Mouse (Mus musculus) midbrain, embryonic 15.5 days (tissue): ENCODE results near the gene Pdzd3. TPM values are rescaled to one million over a fixed set of nuclear protein-coding genes. Genes with fewer than 3 reads are reported as not detected.

Experiments
- ATAC-seq: fragments of 200-750 bp; cut with Nextera tagmentation; replicated peaks from 2 replicates; pipeline ENCODE4 v1.8.0; 2017; ENCODE audit warnings: moderate TSS enrichment
- H3K27ac ChIP-seq: fragments of 300-500 bp; sonication (generic); 2 replicates; pipeline ENCODE4 v1.5.1; 2015; ENCODE audit warnings: mild to moderate bottlenecking, inconsistent platforms
- H3K27me3 ChIP-seq: fragments of 300-500 bp; sonication (generic); replicated peaks from 2 replicates; pipeline ENCODE4 v1.6.1; 2015; ENCODE audit warnings: inconsistent platforms
- H3K36me3 ChIP-seq: fragments of 300-500 bp; sonication (generic); replicated peaks from 2 replicates; pipeline ENCODE4 v1.6.1; 2015; ENCODE audit warnings: inconsistent platforms
- H3K4me1 ChIP-seq: fragments of 300-500 bp; sonication (generic); 2 replicates; pipeline ENCODE4 v1.6.1; 2015; ENCODE audit warnings: inconsistent platforms
- H3K4me2 ChIP-seq: fragments of 300-500 bp; sonication (generic); 2 replicates; pipeline ENCODE4 v1.6.1; 2015; ENCODE audit warnings: inconsistent platforms, mild to moderate bottlenecking, moderate library complexity
- H3K4me3 ChIP-seq: fragments of 300-500 bp; sonication (generic); 2 replicates; pipeline ENCODE4 v1.5.1; 2015; ENCODE audit warnings: mild to moderate bottlenecking, inconsistent platforms
- H3K9ac ChIP-seq: fragments of 300-500 bp; sonication (generic); 2 replicates; pipeline ENCODE4 v1.6.1; 2015; ENCODE audit warnings: mild to moderate bottlenecking, inconsistent platforms
- H3K9me3 ChIP-seq: fragments of 300-500 bp; sonication (generic); 2 replicates; pipeline ENCODE4 v1.6.1; 2016; ENCODE audit warnings: inconsistent platforms
- WGBS: fragments of 180-500 bp; shearing (Covaris S2); methylation state at CpG from one replicate; pipeline ENCODE4 v1.1.7; 2015; ENCODE audit warnings: mixed read lengths; 5-methylcytosine and 5-hydroxymethylcytosine counted together
- polyA plus RNA-seq: library from polyadenylated mRNA; unstranded; fragments of >200 nt; fragmentation: Nextera tagmentation; extraction: Ambion mirVana; gene quantifications from 2 replicates; pipeline ENCODE4 v1.2.1, GENCODE M21; 2015

The Pdzd3 gene
- polyA plus RNA-seq, 1 experiment from 2014 or later: 0.44 TPM

DNA sequence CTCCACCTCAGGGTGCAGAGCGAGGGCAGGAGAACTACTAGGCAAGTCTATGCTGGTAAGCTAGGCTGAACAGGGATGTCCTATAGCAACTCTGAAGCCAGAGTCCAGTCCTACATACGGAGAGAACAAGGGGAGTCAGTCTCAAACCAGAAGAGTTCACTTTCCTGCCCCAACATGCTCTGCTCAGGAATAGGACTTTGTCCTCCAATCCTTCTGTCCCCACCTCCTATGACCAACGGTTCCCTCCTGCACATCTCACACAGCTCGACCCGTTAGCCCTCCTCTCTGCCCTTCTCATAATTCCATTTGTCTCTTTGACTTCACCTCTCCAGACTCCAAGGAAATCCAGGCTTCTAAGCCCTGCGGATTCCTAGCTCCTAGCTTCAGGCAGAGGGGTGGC is 3.4 kb downstream of the Pdzd3 start:
- H3K4me1 ChIP-seq: peaks cover 11% of the 10 kb centered on the region
- no peaks in the 10 kb centered on the region for H3K9me3 ChIP-seq
- H3K4me3 ChIP-seq: no peak overlapping the region
- no peaks in the 10 kb centered on the region for H3K36me3 ChIP-seq
- H3K4me2 ChIP-seq: no peak overlapping the region
- ATAC-seq: no peak
- no peak overlapping the region for H3K9ac ChIP-seq
- H3K27me3 ChIP-seq: no peaks in the 10 kb centered on the region
- WGBS: 80% methylated on average over 6 of the region's 6 CpGs
- H3K27ac ChIP-seq: no peak overlapping the region

GRCm38 (mm10) chr9:44243621-44244020 is 7.7 kb downstream of the Pdzd3 start:
- no peaks in the 10 kb centered on the region for H3K4me1 ChIP-seq
- no peaks in the 10 kb centered on the region for H3K36me3 ChIP-seq
- no peaks in the 10 kb centered on the region for H3K27me3 ChIP-seq
- H3K4me2 ChIP-seq: no peak overlapping the region
- H3K9me3 ChIP-seq: no peaks in the 10 kb centered on the region
- no peak overlapping the region for H3K4me3 ChIP-seq
- no peak overlapping the region for H3K27ac ChIP-seq
- no peak for ATAC-seq
- 71% methylated on average over 2 of the region's 2 CpGs for WGBS
- H3K9ac ChIP-seq: no peak overlapping the region

DNA sequence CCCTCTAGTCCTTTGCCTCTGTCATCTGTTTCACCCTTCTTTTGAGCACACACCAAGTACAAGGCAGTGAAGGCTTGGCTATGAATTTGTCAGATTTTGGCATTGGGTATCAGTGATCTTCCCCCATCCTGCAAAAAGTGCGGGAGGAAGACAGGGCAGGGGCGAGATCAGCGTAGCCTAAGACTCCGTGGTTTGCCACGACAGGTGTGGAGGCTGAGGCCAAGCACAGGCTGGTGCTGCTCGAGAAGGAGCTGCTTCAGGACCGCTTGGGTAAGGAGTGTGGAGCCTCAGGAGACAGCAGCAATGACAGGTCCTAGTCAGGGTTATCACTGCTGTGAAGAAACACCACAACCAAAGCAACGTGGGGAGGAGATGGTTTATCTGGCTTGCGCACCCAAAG is 9.9 kb downstream of the Pdzd3 start:
- no peaks in the 10 kb centered on the region for H3K9me3 ChIP-seq
- H3K4me1 ChIP-seq: no peaks in the 10 kb centered on the region
- no peak for ATAC-seq
- no peak overlapping the region for H3K9ac ChIP-seq
- no peaks in the 10 kb centered on the region for H3K36me3 ChIP-seq
- H3K4me3 ChIP-seq: no peak overlapping the region
- 78% methylated on average over 9 of the region's 9 CpGs for WGBS
- no peaks in the 10 kb centered on the region for H3K27me3 ChIP-seq
- no peak overlapping the region for H3K27ac ChIP-seq
- no peak overlapping the region for H3K4me2 ChIP-seq

DNA sequence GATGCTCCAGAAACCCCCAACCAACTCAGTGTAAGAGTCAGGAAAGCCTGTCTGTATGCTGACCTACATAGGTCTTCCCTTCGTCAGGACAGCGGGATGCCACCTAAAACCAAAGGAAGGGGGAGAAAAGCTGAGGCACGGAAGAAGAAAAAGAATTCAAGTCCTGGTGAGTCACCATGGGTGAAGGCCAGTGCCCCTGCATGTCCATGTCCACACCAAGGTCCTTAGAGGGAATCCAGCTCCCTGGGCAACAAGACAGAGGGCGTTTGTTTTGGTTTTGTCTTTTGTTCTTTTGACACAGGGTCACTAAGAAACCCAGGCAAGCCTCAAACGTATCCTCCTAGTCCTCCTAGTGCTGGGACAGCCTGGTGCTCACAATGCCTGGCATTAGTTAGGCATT is 10.4 kb downstream of the Pdzd3 start:
- WGBS: 44% methylated on average over 5 of the region's 5 CpGs
- Histone ChIP-seq H3K4me2 (no peak overlapping the region), H3K9ac (no peak overlapping the region), H3K9me3 (no peaks in the 10 kb centered on the region), H3K4me1 (no peaks in the 10 kb centered on the region), H3K36me3 (no peaks in the 10 kb centered on the region), H3K27me3 (no peaks in the 10 kb centered on the region), H3K27ac (no peak overlapping the region), H3K4me3 (no peak overlapping the region)
- no peak for ATAC-seq

- H3K9me3 ChIP-seq: no peaks in the 10 kb centered on the region
- H3K4me1 ChIP-seq: no peaks in the 10 kb centered on the region
- no peak within 1 kb of the TSS for H3K27ac ChIP-seq
- H3K36me3 ChIP-seq: no peaks in the 10 kb centered on the region
- ATAC-seq: no peak
- H3K9ac ChIP-seq: no peak within 1 kb of the TSS
- no peaks in the 10 kb centered on the region for H3K27me3 ChIP-seq
- no peak within 1 kb of the TSS for H3K4me2 ChIP-seq
- H3K4me3 ChIP-seq: no peak within 1 kb of the TSS
- WGBS: 57% methylated on average over 2 of the region's 2 CpGs
Observed at GRCm38 (mm10) chr9:44240399-44240798, 10.9 kb downstream of the Pdzd3 start, which contains the start of gene Ccdc153. Gene Ccdc153 (plus strand): TSS chr9:44240676.

DNA sequence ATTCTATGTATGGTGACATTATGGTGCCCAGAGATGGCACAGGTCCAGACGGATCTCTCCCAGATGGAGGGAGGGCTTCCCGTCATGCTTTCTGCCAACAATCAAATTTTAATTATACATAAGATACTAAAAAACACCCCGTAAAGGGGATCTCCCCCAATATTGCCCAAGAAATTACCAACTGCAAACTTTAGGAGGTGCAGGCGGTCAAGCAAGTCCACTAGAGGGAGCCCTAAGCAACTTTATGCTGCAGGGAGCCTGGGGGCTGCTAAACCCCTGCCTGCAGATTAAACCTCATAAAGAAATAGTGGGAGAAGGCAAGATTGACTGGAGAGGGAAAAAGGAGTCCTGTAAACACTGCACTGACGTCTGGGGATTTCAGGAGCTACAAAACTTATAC is 11.8 kb downstream of the Pdzd3 start:
- Histone ChIP-seq H3K4me3 (no peak overlapping the region), H3K9ac (no peak overlapping the region), H3K36me3 (no peaks in the 10 kb centered on the region), H3K27ac (no peak overlapping the region), H3K9me3 (no peaks in the 10 kb centered on the region), H3K27me3 (no peaks in the 10 kb centered on the region), H3K4me1 (0 out of 2 replicates have a peak, but pooled peaks cover 4% of the 10 kb centered on the region), H3K4me2 (no peak overlapping the region)
- WGBS: 14% methylated on average over 5 of the region's 5 CpGs
- ATAC-seq: 0 out of 2 replicates have a peak, but pooled peaks have one; percentile 33

DNA sequence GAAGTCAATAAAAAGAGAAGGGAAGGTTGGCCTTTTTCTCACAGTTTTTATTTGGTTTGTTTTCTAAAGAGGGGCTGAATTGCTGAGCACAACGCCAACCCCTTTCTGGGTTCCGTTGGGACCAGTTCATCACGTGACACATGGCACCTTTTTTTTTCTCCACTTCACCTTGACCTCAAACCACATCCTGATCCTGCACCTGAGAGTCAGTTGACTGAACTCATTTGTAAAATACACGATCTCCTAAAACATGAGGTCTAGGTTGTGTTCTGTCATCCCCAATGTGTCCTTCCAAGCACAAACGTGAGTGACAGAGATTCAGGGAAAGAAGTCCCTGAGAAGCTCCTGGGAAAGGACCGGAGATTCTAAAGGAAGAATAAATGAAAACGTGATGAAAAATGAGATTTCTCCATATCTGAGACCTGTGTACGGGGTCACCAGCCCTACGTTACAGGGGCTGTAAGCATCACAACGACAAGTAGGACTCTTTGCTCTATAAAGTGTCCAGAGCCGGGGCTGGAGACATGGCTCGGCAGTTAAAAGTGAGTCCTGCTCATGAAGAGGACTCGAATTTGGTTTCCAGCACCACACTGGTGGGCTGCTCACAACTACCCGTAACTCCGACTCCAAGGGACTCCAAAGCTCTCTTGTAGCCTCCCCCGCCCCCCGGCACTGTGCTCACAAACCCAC is 12.6 kb downstream of the Pdzd3 start:
- H3K9me3 ChIP-seq: no peaks in the 10 kb centered on the region
- H3K36me3 ChIP-seq: no peaks in the 10 kb centered on the region
- H3K4me1 ChIP-seq: 0 out of 2 replicates have a peak, but pooled peaks cover 6% of the 10 kb centered on the region
- ATAC-seq: no peak
- H3K9ac ChIP-seq: no peak overlapping the region
- no peaks in the 10 kb centered on the region for H3K27me3 ChIP-seq
- no peak overlapping the region for H3K27ac ChIP-seq
- H3K4me2 ChIP-seq: no peak overlapping the region
- WGBS: 77% methylated on average over 17 of the region's 17 CpGs
- no peak overlapping the region for H3K4me3 ChIP-seq

DNA sequence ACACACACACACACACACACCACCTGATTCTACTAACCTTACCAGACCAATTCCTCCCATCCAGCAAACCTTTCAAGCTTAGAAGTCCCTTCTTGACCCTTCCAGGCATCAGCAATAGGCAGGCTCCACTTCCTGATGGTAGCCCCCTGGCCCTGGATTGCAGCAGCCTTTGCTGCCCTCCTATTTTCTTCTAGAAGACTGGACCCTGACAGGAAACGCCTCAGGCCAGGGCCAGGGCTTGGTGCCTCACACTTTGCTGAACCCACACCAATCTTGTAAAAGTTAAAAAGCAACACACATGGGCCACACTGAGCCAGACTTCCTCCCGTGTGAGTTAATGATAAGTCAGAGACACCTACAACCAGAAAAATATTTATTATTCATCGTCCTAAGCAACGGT is 14.1 kb downstream of the Pdzd3 start:
- WGBS: 81% methylated on average over 4 of the region's 4 CpGs

GRCm38 (mm10) chr9:44236601-44237000 is 14.7 kb downstream of the Pdzd3 start:
- Histone ChIP-seq H3K27me3 (no peaks in the 10 kb centered on the region), H3K4me1 (peaks cover 19% of the 10 kb centered on the region), H3K4me2 (no peak overlapping the region), H3K4me3 (no peak overlapping the region), H3K36me3 (no peaks in the 10 kb centered on the region), H3K9ac (0 out of 2 replicates have a peak overlapping the region, but pooled peaks have one; percentile 4), H3K27ac (no peak overlapping the region), H3K9me3 (no peaks in the 10 kb centered on the region)
- 59% methylated on average over 4 of the region's 4 CpGs for WGBS
- no peak for ATAC-seq

More for the DNA sequence above, 14.1 kb downstream of the Pdzd3 start:
- no peak for ATAC-seq
- Histone ChIP-seq H3K9me3 (no peaks in the 10 kb centered on the region), H3K4me3 (no peak overlapping the region), H3K27me3 (no peaks in the 10 kb centered on the region), H3K9ac (no peak overlapping the region), H3K27ac (no peak overlapping the region), H3K4me1 (peaks cover 14% of the 10 kb centered on the region), H3K4me2 (no peak overlapping the region), H3K36me3 (no peaks in the 10 kb centered on the region)

- Histone ChIP-seq H3K4me3 (peak overlapping the region; percentile 73), H3K27me3 (no peaks in the 10 kb centered on the region), H3K27ac (peak overlapping the region; percentile 96), H3K4me1 (peaks cover 26% of the 10 kb centered on the region), H3K9me3 (no peaks in the 10 kb centered on the region), H3K9ac (peak overlapping the region; percentile 3; the same call in 1 of the 2 replicates), H3K4me2 (peak overlapping the region; percentile 44), H3K36me3 (no peaks in the 10 kb centered on the region)
- ATAC-seq: peak; percentile 53
- 26% methylated on average over 19 of the region's 19 CpGs for WGBS
Observed at GRCm38 (mm10) chr9:44234479-44235427, 16.5 kb downstream of the Pdzd3 start.

DNA sequence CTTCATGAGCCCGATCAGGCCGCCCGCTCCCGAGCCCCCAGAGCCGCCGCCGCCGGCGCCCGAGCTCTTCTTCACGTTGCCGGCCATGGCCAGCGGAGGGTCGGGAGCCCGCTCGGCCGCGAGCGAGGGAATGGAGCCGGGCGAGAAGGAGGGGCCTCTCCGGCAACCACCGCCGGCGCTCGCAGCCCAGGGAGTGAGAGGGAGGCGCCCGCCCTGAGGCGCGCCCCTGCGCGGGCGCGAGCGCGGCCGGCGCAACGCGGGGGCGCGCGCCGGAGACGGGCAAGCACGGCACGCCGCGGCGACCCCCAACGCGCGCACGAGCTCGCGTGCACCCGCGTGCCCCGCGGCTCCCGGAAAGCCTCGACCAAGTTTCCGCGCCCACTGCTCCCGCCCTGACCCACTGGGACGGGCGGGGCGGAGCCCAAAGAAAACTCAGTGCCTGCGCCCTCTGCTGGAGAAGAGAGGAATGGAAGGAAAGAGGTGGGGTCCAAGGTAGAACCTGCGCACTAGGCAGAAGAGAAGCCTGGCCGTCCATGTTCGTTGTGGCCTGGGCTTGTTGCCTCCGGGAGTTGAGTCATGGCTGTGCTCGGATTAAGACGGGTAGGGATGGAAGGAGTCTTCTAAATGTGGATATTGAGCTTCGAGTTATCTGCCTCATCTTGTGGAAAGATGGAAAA is 17.3 kb downstream of the Pdzd3 start, which contains the start of gene Cbl:
TSS of gene Cbl (minus strand) at position 248 of the 677 bp plus-strand sequence.
- WGBS: under 1% methylated on average over 72 of the region's 76 CpGs
- peak within 1 kb of the TSS; percentile 73 for H3K4me3 ChIP-seq
- no peaks in the 10 kb centered on the region for H3K36me3 ChIP-seq
- H3K4me1 ChIP-seq: peaks cover 27% of the 10 kb centered on the region
- peak within 1 kb of the TSS; percentile 96 for H3K27ac ChIP-seq
- no peaks in the 10 kb centered on the region for H3K9me3 ChIP-seq
- peak within 1 kb of the TSS; percentile 81 for H3K9ac ChIP-seq
- peak within 1 kb of the TSS; percentile 75 for H3K4me2 ChIP-seq
- H3K27me3 ChIP-seq: no peaks in the 10 kb centered on the region
- ATAC-seq: peak; percentile 92
